Mouse (Mus musculus) fibroblast of lung, adult 2 months (primary cell): ENCODE data around the gene Themis3.

Experiments
- DNase-seq: peaks from one replicate; pipeline ENCODE4 v3.0.0-alpha.2; 2011; ENCODE audit warnings: low read depth

Themis3 gene

DNA sequence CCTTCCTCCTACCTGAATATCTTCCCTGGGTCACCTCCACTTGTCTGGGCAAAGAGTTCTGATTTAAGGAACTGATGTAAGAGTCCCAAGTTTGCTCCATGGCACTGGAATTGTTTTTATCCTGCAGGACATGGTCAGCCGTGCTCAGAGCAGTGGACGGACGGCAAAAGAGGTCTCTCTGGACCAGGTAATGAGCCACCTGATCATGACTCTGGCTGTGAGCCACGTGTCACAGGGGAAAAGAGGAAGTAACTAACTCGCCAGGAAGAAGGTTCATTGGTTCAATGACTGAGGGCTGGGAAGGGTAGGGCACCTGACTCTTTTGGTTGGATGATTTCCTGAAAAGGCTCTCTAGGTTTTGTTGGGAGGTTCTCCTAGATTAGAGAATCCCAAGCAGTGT is at the start of gene Themis3:
Themis3 (minus strand) TSS at position 187 of the 400 bp plus-strand sequence.
- no peak for DNase-seq

DNA sequence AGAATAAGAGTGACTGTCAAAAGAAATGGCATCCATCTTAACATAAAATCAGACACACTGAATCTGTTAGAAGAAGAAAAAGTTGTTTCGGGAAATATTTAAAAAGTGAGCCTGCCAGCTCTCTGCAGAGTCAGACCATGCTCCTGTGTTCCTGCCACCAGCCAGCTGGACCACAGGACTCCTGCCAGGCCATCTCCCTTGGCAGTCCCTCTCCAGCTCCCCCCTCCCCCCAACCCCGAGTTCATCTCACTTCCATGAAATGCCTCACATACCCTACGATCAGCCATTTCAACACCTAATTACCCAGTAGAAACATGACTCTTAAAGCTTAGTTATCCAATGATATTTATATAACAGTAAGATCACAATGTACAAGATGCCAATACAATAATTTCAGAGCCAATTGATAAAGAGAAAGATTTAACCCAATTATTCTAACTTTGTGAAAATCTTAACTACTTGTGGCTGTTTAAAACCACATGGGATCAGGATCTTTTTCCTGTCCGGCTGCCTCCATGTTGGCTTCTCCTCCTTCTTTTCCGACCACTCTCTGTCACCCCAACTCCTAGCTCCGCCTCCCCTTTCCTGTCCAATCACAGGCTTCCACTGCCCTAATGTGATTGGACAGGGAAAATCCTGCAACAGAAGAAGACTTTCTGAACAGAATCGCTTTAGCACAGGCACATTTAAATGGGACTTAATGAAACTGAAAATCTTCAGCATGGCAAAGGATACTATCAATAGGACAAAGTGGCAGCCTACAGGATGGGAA is 43.7 kb upstream of the Themis3 start:
- peak; percentile 30 for DNase-seq

GRCm38 (mm10) chr17:66619996-66620656 is 25.7 kb upstream of the Themis3 start:
- DNase-seq = no peak

- DNase-seq = no peak
These were observed 24.9 kb upstream of the Themis3 start for GRCm38 (mm10) chr17:66619255-66619826.

DNA sequence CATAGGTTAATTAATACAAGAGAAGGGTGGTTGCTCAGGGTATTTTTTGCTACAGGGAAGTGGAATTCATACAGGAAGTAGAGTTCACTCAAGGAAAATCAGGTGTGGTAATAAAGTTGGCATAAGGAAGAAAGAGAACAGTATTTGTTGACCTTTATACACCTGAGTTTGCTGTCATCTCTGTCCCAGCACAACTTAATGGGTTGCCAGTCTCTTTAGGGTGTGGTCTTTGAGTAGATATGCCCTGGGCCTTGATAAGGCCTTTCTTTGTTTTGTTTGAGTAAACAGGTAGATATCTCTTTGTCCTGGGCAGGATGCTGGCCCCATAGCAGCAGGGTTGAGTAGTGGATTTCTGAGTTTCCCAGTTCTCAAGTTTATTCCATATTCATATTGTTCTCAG is 15.6 kb upstream of the Themis3 start:
- no peak for DNase-seq

DNA sequence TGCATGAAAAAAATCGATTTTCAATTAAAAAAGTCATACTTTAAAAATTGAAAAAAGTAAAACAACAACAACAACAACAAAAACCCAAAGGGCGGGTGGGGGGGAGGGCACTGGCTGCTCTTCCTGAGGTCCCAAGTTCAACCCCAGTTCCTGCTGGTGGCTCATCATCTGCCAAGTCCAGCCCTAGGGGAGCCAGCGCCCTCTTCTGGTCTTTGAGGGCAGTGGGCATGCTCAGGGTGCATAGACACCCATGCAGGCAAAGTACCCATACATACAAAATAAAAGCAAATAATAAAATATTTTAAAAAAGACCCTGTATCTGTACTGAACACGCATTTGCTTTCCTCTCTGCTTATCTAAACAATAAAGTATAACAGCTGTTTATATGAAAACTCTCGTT is 10.5 kb upstream of the Themis3 start:
- no peak for DNase-seq

- no peak for DNase-seq
These were observed 6.8 kb upstream of the Themis3 start for GRCm38 (mm10) chr17:66601171-66601570.

- DNase-seq = no peak
These were observed 1.4 kb upstream of the Themis3 start for GRCm38 (mm10) chr17:66595867-66596266.

DNA sequence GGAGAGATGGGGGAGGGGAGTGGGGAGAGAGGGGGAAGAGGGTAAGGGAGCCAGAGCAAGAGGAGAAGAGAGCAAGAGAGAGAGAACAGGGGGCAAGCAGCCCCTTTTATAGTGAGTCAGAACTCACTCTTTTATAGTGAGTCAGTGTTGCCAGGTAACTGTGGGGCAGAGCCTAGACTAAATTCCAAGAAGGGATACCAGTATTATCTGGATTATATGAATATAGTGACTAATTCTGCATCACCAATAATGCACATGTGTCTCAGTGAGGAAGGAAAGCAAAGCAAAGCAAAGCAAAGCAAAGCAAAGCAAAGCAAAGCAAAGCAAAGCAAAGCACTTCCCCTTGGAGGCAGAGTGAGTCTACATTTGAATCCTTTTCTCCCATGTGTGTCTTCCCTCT is 835 bp upstream of the Themis3 start:
- no peak for DNase-seq

DNA sequence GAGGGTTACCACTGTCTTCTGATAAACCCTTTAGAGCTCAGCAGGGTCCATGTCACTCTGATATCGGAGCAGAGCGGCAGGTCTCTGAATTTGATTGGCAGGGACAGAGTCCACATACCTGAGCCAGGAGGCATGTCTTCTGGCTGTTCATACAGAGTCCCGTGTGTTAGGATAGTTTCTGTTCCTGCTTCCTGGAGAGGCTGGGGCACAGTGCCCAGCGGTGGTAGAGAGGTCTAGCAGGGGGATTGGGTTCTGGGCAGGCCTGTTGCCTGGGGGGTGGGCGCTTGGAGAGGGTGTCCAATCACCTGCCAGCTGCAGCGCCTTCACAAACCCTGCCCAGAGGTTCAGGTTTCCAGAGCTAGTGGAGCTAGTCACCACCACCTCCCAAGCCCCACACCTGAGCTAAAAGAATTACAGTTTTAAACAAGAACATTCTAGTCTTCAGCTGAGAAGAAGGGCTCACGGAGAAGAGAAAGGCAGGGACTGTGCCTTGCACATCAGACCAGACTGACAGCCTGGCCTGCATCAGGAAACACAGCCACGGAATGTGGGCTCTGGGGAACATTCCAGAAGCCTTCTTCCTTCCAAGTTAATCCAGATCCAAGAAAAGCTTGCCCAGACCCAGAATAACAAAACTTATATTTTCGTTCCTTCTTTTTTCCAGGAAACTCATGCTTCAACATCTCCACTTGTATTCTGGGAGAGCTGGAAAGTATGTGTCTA is 3.9 kb downstream of the Themis3 start:
- no peak for DNase-seq

- no peak for DNase-seq
These were observed 4.6 kb downstream of the Themis3 start for GRCm38 (mm10) chr17:66589864-66590263.

DNA sequence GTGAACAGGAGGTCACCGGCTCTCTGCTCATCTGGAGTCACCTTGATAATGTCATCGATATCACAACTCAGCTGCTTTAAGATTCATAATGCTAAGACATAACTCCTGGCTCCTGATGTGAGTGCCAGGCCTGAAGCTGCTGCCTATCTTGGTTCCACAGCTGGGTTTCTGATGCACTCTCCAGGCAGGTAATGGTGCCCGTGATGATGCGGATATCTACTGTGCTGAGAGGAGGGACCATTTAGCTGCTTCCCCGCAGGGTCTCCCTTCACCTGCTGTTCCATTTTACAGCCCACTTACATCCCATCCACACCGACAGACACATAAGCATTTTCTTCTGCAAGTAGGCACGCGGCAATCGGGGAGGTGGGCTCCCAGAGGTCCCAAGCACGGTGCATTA is 7.7 kb downstream of the Themis3 start:
- DNase-seq = no peak

- no peak for DNase-seq
These were observed 8.3 kb downstream of the Themis3 start for GRCm38 (mm10) chr17:66586078-66586477.

DNA sequence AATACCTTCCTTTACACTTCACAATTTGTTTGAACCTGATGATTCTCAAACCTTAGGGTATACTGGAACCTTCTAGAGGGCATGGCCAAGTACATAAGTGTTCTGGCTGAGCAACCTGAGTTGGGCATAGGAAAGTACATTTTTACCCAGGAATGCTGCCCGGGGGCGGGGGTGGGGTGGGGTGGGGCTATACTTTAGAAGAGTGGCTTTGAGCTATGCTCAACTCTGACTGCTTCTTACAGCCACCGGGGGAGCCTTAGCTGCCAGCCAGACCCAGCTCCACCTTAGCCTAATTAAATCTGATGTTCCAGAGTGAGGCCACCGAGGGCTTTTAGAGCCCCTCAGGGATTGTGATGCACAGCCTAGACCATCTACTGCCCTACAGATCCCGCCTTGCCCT is 13.4 kb downstream of the Themis3 start:
- no peak for DNase-seq

- peak; percentile 24 for DNase-seq
These were observed 16.4 kb downstream of the Themis3 start for GRCm38 (mm10) chr17:66578007-66578406.

- DNase-seq = no peak
These were observed 16.9 kb downstream of the Themis3 start for GRCm38 (mm10) chr17:66577507-66577906.

DNA sequence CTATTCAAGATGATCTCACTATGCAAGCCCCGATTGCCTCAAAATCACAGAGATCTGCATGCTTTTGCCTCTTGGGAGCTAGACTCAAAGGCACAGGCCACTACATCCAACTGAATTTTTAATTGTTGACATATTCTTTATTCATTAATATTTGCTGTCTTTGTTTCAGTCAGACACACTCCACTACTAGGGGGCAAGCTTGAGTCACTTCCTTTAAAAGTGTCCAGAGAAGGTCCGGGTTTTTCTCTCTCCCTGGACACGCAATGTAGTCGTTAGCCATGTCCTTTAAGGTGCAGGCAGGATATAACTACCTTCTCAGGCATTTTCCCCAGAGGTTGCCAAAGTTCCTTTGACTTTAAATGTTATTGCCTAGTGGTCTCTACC is 21.8 kb downstream of the Themis3 start:
- DNase-seq = no peak

GRCm38 (mm10) chr17:66571860-66572676 is 22.4 kb downstream of the Themis3 start:
- peak; percentile 22 for DNase-seq

GRCm38 (mm10) chr17:66564213-66564612 is 30.2 kb downstream of the Themis3 start:
- peak; percentile 12 for DNase-seq

DNA sequence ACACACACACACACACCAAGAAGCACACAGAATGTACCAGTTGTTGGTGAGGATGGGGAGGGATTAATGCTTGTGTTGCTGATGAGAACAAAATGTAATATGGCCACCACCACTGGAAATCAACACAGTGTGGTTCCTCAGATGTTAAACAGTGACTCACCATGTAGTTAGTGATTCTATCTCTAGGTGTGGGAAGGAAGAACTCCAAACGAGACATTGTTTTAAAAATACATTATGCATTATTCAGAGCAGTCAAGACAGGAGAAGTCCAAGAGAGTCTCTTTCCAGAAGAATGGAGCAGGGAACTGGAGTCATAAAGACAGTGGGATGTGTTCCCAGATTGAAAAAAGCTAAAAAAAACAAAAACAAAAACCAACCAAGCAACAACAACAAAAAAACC is 30.9 kb downstream of the Themis3 start:
- DNase-seq = no peak

- no peak for DNase-seq
These were observed 33.0 kb downstream of the Themis3 start for GRCm38 (mm10) chr17:66561380-66561779.
